Mouse (Mus musculus) gastrocnemius, adult 8-10 months (tissue): Measurements from ENCODE around the gene Rnf222. TPM values are rescaled to one million over a fixed set of nuclear protein-coding genes. Genes with fewer than 3 reads are reported as not detected.
"Not testable (repeated sequence)": the region's sequence is repeated elsewhere in the genome, so short reads cannot be mapped to it uniquely, and the experiment has no call there.

Experiments
- DNase-seq, 2 experiments: peaks; one replicate each; pipeline ENCODE4 v3.0.0; 2022; ENCODE audit warnings: low spot score in 2 of 2
- total RNA-seq, 4 experiments: library from RNA; stranded (reverse); gene quantifications; 2 replicates each; pipeline ENCODE4 v1.2.4; 2022

Rnf222 gene
- total RNA-seq, 4 experiments from 2014 or later = 0.10 TPM; not detected in 3

DNA sequence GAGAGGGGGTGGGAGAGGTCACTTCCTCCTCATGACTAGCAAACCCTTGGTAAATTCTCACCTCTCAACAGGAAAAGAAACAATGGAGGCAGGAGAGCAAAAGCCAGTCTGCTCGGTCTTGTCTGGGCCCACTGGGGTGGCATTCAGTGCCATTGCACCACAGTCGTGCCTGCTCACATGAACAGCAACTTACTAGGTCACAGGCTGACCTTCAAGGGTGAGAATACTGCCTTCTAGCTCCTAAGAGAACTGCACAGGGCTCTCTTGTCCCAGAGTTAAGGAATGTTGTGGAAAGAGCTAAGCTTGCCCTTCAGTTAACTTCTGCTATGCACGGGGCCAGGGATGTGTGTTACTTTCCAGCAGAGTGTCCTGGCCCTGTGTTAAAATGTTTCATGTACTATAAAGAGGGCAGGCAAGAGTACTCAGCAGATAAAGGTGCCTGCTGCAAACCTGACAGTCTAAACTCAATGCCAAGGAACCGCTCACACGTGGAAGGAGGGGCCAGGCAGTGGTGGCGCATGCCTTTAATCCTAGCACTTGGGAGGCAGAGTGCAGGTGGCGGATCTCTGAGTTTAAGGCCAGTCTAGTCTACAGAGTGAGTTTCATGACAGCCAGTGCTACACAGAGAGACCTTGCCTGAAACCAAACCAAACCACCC, 20.6 kb downstream of the Rnf222 start:
- no peak for DNase-seq

DNA sequence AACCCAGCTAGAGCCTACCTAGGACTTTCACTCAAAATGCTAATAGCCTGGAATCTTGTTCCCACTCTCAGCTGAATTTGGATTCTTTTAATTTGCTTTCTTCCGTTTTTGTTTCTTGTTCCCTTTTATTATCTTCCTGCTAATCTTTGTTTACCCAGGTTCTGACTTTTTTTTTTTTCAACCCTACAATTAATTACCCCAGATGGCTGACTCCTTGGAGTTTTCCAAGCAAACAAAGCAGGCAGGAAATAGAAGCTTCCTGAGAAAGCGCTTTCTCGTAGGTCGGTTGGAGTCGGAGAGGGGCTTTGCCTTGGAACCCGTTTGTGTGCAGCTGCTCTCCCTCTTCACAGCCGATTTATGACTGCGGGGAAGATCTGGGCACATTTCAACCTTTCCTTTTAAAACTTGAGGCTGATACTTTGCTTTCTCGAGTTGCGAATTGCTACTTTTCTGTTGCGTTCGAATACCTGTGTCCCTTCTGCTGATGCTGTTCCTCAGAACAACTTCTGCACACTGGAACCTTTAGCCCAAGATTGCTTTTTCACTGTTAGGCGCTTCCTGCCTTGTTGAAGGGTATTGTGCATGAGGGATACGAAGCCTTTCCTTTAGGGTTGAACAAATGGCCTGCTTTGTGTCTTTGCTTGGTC, 23.3 kb downstream of the Rnf222 start:
- no peak for DNase-seq

DNA sequence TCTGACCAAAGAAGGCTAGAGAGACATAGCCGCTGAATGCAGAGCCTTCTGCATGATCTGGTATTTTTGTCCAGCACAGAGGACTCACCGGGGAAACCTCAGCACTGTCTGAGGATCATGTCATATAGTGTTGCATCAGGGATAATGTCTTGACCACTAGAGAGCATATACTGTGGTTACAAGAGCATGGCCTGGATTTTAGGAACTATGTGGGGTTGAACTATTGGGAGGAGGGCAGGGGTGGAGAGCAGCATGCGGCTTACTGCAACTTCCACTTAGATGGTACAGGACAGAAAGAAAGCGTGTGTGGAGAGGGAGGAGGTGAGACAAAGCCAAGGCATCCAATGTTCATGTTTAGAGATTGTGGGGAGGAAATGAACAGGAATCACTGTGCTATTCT, 26.2 kb downstream of the Rnf222 start:
- DNase-seq = no peak

DNA sequence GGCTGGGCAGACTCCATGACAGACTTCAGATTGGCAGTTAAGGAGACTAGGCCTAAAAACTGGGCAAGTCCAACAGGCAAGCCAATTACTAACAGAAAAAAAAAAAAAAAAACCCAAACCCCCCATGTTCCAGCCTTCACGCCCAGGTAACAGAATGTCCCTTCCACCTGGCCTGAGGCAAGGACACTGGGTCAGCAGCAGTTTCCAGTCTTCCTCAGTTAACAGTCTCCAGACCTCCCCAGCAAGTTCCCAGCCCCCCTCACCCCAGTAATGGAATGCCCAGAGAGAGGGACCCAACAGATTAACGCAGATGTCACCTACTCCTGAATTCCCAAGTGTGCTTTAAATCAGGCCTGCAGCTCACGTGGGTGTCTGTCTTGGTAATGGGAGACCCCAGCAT, 34.8 kb downstream of the Rnf222 start:
- no peak for DNase-seq

DNA sequence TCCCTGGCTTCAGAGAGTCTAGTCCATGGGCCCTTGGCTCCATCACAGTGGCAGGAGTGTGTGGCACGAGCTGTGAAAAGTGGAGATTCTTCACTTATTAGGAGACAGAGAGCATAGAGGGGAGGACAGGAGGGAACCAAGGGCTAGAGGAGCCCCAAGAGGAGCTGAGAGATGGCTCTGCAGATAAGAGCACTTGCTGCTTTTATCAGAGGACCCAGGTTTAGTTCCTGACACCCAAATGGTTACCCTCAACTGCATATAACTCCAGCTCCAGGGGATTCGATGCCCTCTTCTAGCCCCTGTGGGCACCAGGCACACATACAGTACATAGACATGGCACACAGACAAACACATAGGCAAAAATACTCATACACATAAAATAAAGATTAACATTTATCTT, 36.4 kb downstream of the Rnf222 start:
- DNase-seq = no peak

DNA sequence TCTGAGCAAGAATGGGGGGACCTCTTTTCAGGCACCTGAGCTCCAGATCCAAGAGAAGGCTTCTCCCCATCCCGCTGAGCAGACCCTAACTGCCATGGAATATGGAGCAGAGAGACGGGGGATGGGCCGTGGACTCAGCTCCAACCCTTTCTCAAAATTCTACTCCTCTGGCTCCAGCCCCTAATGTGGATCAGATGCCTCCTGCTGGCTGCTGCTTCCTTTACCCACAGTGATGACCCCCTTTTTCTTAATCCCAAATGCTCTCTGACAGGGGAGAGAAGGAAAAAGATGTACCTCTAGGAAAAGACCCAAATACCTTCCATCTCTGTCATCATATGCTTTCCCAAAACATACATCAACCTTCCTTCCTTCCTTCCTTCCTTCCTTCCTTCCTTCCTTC, 38.6 kb downstream of the Rnf222 start, which contains the start of gene Odf4:
TSS of gene Odf4 (minus strand) at position 101 of the 400 bp plus-strand sequence.
- DNase-seq = no peak

DNA sequence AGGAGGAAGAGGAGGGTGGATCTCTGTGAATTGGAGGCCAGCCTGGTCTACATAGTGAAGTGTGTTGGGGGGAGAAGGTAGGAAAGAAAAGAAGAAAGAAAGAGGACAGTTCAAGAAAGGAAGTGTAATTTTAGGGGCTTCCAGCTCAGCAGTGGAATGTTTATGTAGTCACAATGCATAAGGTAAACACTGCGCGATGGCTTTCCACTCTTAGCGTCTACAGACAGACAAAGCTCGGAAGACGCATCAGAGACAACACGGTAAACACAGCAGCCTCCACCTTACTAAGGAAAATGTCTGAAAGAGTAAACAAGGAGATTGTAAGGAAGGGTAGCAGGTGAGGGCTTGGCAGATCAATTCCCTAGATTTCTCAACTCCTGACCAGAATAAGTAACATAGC, 41.6 kb downstream of the Rnf222 start:
- no peak for DNase-seq

DNA sequence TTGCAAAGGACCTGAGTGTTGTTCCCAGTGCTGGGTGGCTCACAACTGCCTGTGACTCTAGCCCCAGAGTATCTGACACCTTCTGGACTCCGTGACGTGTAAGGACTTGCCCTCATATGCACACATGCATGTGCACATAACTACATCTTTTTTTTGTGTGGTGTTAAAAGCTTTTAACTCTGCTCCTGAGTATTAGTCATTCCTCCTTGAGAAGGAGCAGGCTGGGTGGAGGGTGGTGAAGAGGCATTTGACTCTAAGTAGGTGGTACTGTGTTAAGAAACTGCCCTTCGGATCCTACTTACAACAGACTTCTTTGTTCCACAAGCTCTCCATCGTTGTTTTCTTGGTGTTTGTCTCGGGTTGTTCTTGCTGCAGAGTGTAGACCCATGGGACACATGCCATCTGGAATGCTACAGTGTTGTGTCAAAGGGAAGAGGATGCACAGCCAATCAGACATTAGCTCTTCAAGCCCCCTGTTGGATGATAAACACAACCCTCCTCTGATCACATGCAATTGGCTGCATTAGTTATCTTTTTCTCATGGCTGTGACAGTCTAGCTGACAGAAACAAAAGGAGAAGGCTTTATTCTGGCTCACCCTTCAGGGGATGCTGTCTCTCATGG, 45.6 kb downstream of the Rnf222 start:
- DNase-seq = no peak

DNA sequence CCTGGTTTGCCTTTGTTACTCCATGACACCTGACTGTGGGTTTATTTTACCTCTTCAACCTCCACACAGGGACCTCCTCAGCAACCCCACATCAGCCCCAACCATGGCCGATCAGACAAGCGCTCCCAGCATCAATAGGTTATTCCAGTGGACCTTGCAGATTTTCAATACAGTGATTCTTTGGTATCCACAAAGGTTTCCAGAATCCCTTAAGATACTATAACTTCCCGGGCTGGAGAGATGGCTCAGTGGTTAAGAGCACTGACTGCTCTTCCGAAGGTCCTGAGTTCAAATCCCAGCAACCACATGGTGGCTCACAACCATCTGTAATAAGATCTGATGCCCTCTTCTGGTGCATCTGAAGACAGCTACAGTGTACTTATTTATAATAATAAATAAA, 48.6 kb downstream of the Rnf222 start:
- DNase-seq = not testable (repeated sequence)

DNA sequence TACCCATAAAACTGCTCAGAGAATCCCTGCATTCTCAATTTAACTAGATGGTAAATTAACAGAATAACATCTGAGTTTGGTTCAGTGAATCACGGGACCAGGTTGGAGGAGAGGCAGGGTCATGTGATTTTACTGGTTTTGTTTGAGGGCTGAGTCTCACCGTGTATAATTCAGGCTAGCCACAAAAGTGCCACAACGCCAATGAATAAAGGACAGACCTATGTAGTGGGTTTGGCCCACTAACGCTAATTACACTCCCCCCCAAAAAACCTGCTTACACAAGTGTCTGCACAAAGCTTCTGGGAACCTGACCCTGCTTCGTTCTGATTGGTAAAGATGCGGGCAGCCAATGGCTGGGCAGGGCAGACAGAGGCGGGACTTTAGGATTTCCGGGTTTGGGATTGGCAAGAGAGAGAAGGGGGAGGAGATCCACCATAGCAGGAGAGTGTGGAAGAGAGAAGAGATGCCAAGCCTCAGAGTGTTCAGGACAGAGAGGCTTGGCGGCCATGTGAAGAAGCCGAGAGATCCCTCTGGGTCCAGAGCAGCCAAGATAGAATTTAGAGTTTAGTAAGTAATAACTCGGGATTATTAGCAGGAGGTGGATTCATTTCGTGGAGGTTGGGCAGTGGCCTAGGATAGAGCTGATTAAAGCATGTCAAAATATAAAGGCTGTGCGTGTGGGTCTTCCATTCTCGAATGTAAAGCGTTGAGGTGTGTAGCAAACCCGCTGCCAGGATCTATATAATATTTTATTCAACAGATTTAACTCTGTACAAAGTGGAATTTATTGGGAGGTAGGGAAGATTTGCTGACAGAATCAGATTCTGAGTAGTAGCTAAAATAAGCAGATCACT, 51.3 kb downstream of the Rnf222 start:
- peak; percentile 85 to 87 for DNase-seq

DNA sequence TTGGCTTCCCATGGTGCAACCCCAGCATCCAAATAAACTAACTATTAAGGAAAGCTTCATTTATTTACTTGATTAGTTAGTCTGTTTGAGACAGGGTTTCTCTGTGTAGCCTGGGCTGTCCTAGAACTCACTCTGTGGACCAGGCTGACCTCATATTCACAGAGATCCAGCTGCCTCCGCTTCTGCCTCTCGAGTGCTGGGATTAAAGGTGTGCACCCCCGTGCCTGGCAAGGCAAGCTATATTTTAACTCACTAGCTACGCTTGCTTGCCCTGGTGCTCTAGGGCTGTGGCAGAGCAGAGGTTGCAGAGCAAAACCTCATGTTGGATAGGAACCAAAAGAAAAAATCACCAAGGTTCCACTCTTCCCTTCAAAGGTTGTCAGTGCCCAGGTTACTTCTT, 52.2 kb downstream of the Rnf222 start:
- no peak for DNase-seq

DNA sequence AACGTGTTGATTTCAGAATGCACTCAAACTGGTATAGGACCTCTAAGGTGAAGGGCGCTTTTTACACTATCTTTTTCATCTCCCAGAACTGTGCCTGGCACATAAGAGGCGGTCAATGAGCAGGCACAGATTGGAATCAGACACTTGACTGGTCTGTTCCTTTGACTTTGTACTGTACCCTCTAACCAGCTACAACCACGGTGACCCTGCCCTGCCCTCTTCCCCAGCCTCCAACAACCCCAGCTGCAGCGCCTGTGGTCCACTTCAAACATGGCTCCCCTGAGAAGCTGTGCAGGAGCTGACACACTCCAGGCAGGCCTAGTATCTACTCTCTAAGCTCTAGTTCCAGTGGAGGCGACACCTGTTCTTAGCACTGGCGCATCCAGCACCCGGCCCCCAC, 54.4 kb downstream of the Rnf222 start:
- no peak for DNase-seq

DNA sequence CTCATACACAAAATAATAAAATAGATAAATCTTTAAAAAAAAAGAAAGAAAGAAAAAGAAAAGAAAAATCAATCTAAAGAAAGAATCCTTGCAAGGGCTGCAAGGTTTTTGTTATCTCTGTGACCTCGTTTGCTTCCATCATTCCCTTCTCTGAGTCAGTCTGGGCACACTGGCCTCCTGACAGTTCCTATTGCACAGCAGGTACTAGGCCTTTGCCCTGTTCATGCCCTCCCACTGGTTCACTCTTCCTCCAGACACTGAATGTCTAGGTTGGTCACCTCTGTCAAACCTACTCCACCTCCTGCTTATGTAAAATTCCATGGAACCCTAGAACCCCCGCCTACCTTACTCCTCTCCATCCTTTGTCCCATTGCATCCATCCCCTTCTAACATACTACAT, 56.9 kb downstream of the Rnf222 start:
- DNase-seq = no peak

Other genes starting within 250 kb of the Rnf222 start
- gene Myh10, start 197.0 kb upstream of the Rnf222 start, total RNA-seq = 10 to 100 TPM; 13.2 to 20.4 (median 15.8) TPM
- 10 to 100 TPM; 70.5 to 96.6 (median 85.7) TPM for gene Ndel1, start 16.7 kb upstream of the Rnf222 start, total RNA-seq
- 100 to 1,000 TPM; 671 to 819 (median 724) TPM for gene Rpl26, start 13.0 kb downstream of the Rnf222 start, total RNA-seq
- not detected for gene Odf4, start 38.5 kb downstream of the Rnf222 start, total RNA-seq
- gene Arhgef15, start 68.9 kb downstream of the Rnf222 start, total RNA-seq = 1 to 10 TPM; 5.3 to 8.1 (median 6.6) TPM
- 1 to 10 TPM; 3.5 to 4.8 (median 4.3) TPM for gene Slc25a35, start 79.6 kb downstream of the Rnf222 start, total RNA-seq
- 10 to 100 TPM; 59.5 to 84.1 (median 69.6) TPM for gene Rangrf, start 86.6 kb downstream of the Rnf222 start, total RNA-seq
- 1 to 10 TPM; 4.9 to 9.3 (median 7.4) TPM for gene Pfas, start 119.9 kb downstream of the Rnf222 start, total RNA-seq
- gene Ctc1, start 127.4 kb downstream of the Rnf222 start, total RNA-seq = 10 to 100 TPM; 10.1 to 12.7 (median 11.0) TPM
- gene Aurkb, start 157.1 kb downstream of the Rnf222 start, total RNA-seq = under 1 TPM in 1 of 4 experiments, not detected in 3; 0.35 TPM
- 10 to 100 TPM; 22.4 to 26.2 (median 23.7) TPM for gene Borcs6, start 171.2 kb downstream of the Rnf222 start, total RNA-seq
- gene Tmem107, start 182.3 kb downstream of the Rnf222 start, total RNA-seq = 1 to 10 TPM; 2.9 to 7.0 (median 5.2) TPM
- gene Vamp2, start 199.9 kb downstream of the Rnf222 start, total RNA-seq = 10 to 100 TPM; 31.4 to 39.6 (median 35.6) TPM
- gene Per1, start 206.7 kb downstream of the Rnf222 start, total RNA-seq = 10 to 100 TPM; 58.8 to 81.4 (median 70.4) TPM
- not detected for gene Hes7, start 231.9 kb downstream of the Rnf222 start, total RNA-seq
- under 1 TPM in 1 of 4 experiments, not detected in 3; 0.18 TPM for gene 9130213A22Rik, start 234.0 kb downstream of the Rnf222 start, total RNA-seq
- under 1 TPM in 1 of 4 experiments, not detected in 3; 0.21 TPM for gene Aloxe3, start 237.3 kb downstream of the Rnf222 start, total RNA-seq